Mouse (Mus musculus) heart, embryonic 11.5 days (tissue): ENCODE data around the gene Gm10260. TPM values are rescaled to one million over a fixed set of nuclear protein-coding genes. Genes with fewer than 3 reads are reported as not detected.

Source experiments
- ATAC-seq: fragments of 200-750 bp; cut with Nextera tagmentation; replicated peaks from 2 replicates; pipeline ENCODE4 v1.8.0; 2017; ENCODE audit warnings: moderate library complexity; ENCODE audit not compliant: insufficient number of reproducible peaks, low FRiP score, low TSS enrichment
- H3K27ac ChIP-seq: fragments of 300-500 bp; sonication (generic); 2 replicates; pipeline ENCODE4 v1.5.1; 2014; ENCODE audit warnings: mild to moderate bottlenecking, low read depth, low read length
- H3K27me3 ChIP-seq: fragments of 300-500 bp; sonication (generic); 2 replicates; pipeline ENCODE4 v1.6.1; 2014; ENCODE audit warnings: mild to moderate bottlenecking, low read length, mixed read lengths; ENCODE audit not compliant: control insufficient read depth, insufficient read depth
- H3K36me3 ChIP-seq: fragments of 300-500 bp; sonication (generic); 2 replicates; pipeline ENCODE4 v1.6.1; 2014; ENCODE audit warnings: mild to moderate bottlenecking, low read length, moderate library complexity, mixed read lengths; ENCODE audit not compliant: control insufficient read depth, insufficient read depth
- H3K4me1 ChIP-seq: fragments of 300-500 bp; sonication (generic); 2 replicates; pipeline ENCODE4 v1.6.1; 2014; ENCODE audit warnings: low read length; ENCODE audit not compliant: control insufficient read depth, insufficient read depth
- H3K4me2 ChIP-seq: fragments of 300-500 bp; sonication (generic); 2 replicates; pipeline ENCODE4 v1.6.1; 2014; ENCODE audit warnings: mild to moderate bottlenecking, moderate library complexity
- H3K4me3 ChIP-seq: fragments of 300-500 bp; sonication (generic); 2 replicates; pipeline ENCODE4 v1.5.1; 2014; ENCODE audit warnings: low read depth, low read length
- H3K9ac ChIP-seq: fragments of 300-500 bp; sonication (generic); 2 replicates; pipeline ENCODE4 v1.6.1; 2014; ENCODE audit warnings: mild to moderate bottlenecking, low read depth, low read length, moderate library complexity
- H3K9me3 ChIP-seq: fragments of 300-500 bp; sonication (generic); replicated peaks from 2 replicates; pipeline ENCODE4 v1.6.1; 2016; ENCODE audit warnings: low read length; ENCODE audit not compliant: control insufficient read depth
- WGBS: fragments of 180-500 bp; shearing (Covaris S2); extraction: QIAGEN DNeasy Blood & Tissue Kit; methylation state at CpG from one replicate; pipeline ENCODE4 v1.1.7; 2014; ENCODE audit not compliant: insufficient replicate concordance; 5-methylcytosine and 5-hydroxymethylcytosine counted together
- polyA plus RNA-seq: library from polyadenylated mRNA; unstranded; fragments of >200 nt; fragmentation: Nextera tagmentation; extraction: Ambion mirVana; gene quantifications from 2 replicates; pipeline ENCODE4 v1.2.1, GENCODE M21; 2014

Gm10260 gene
- polyA plus RNA-seq, 1 experiment from 2014 or later: 3.1 TPM

DNA sequence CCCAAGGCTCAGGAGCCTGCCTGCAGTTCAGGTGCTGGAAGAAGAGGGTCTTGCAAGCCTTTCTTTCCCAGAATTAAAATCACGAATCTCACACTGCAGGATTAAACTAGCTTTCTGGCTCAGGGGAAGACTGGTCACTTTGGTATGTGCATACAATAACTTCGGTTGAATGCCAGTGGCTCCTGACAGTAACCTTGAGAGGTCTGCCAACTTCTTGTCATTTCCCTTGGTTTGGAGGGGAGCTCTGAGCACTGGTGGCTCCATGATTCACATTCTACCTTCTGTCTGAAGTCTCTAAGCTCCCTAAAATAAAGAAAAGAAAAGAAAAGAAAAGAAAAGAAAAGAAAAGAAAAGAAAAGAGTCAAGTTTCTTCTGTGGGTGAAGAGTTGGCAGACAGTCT lies 16.4 kb downstream of the Gm10260 start:
- no peak overlapping the region for H3K27ac ChIP-seq
- no peak overlapping the region for H3K4me3 ChIP-seq
- H3K27me3 ChIP-seq: no peaks in the 10 kb centered on the region
- H3K9me3 ChIP-seq: no peaks in the 10 kb centered on the region
- ATAC-seq: no peak
- WGBS: 60% methylated on average over 2 of the region's 2 CpGs
- no peak overlapping the region for H3K9ac ChIP-seq
- H3K4me1 ChIP-seq: peaks cover 4% of the 10 kb centered on the region; the same call in 1 of the 2 replicates
- H3K4me2 ChIP-seq: no peak overlapping the region
- H3K36me3 ChIP-seq: no peaks in the 10 kb centered on the region

DNA sequence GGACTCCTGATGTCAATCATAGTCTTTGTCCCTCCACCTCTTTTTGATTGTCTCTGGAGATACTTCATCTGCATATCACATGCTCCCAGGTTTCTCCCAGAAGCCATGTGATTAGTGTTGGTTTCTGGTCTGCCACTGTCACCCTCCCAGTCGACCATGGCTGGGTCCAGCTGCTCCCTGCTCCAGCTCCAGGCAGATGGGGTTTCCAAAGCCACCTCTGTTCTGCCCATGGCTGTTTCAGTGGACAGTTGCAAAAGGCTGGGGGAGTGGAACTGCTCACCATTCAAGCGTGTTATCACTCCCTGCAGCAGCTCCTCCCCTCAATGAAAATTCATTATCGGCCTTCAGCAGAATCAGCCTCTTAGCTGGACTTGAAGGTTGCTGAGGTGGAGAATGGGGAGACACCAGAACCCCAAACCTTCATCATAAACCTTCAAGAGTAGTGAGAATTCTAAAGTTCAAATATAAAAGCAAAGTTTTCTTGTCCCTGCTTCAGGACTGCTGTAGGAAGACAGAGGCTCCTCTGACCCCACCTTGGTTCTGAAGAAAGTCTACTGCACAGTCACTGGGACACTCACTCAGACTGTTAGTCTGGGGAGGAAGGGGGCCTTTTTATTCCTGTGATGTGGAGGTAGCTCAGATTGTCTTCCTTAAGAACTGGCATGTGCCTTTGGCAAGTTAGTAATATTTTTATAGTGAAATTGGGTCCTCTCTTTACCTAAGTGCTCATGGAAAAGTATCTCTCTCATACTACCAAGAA lies 17.0 kb downstream of the Gm10260 start:
- Histone ChIP-seq H3K27me3 (no peaks in the 10 kb centered on the region), H3K4me2 (no peak overlapping the region), H3K9ac (no peak overlapping the region), H3K9me3 (no peaks in the 10 kb centered on the region), H3K36me3 (no peaks in the 10 kb centered on the region), H3K27ac (no peak overlapping the region), H3K4me1 (peaks cover 4% of the 10 kb centered on the region; the same call in 1 of the 2 replicates), H3K4me3 (no peak overlapping the region)
- ATAC-seq: no peak
- WGBS: 32% methylated on average over 3 of the region's 3 CpGs

DNA sequence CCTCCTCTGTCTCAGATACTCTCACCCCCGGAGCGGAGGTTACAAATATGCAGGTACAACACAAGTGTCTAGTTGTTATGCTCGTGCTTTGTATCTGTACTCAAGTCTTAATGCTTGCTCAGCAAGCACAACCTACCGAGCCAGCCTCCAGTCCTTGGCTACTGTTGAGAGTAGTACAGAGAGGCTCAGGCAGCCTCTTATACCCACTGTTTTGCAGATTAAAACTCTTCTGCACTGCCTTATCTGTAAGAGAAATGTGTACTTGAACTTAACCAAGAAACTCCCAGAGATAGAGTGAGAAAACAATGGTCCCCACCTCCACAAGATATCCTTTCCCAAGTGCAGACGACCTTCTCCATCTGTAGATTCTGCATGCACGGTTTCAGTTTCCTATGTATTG lies 24.5 kb downstream of the Gm10260 start:
- H3K9me3 ChIP-seq: no peaks in the 10 kb centered on the region
- WGBS: 61% methylated on average over 6 of the region's 6 CpGs
- ATAC-seq: no peak

DNA sequence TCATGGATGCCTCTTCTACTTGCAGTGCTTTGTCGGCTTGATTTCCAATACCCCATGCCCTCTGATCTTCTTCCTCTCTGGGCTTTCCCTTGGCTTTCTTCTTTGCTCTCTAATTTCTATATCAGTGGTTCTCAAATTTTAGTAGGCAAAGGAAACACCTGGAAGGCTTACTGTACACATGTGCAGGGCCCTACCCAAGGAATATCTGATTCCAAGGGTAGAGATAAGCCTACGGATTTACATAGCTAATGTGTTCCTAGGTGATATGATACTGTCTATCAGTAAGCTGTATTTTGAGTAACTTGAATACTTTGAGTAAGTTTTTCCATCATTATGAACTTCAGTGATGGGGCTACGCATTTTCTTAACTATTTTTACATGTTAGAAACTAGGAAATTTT lies 25.7 kb downstream of the Gm10260 start:
- no peak overlapping the region for H3K4me3 ChIP-seq
- H3K9ac ChIP-seq: no peak overlapping the region
- H3K27ac ChIP-seq: no peak overlapping the region
- no peak for ATAC-seq
- H3K27me3 ChIP-seq: no peaks in the 10 kb centered on the region
- H3K9me3 ChIP-seq: no peaks in the 10 kb centered on the region
- no peaks in the 10 kb centered on the region for H3K36me3 ChIP-seq
- no peak overlapping the region for H3K4me2 ChIP-seq
- 76% methylated on average over 3 of the region's 3 CpGs for WGBS
- H3K4me1 ChIP-seq: no peaks in the 10 kb centered on the region

More for the DNA sequence above, 24.5 kb downstream of the Gm10260 start:
- Histone ChIP-seq H3K36me3 (no peaks in the 10 kb centered on the region), H3K27me3 (no peaks in the 10 kb centered on the region), H3K27ac (no peak overlapping the region), H3K4me2 (no peak overlapping the region), H3K9ac (no peak overlapping the region), H3K4me1 (no peaks in the 10 kb centered on the region), H3K4me3 (no peak overlapping the region)

DNA sequence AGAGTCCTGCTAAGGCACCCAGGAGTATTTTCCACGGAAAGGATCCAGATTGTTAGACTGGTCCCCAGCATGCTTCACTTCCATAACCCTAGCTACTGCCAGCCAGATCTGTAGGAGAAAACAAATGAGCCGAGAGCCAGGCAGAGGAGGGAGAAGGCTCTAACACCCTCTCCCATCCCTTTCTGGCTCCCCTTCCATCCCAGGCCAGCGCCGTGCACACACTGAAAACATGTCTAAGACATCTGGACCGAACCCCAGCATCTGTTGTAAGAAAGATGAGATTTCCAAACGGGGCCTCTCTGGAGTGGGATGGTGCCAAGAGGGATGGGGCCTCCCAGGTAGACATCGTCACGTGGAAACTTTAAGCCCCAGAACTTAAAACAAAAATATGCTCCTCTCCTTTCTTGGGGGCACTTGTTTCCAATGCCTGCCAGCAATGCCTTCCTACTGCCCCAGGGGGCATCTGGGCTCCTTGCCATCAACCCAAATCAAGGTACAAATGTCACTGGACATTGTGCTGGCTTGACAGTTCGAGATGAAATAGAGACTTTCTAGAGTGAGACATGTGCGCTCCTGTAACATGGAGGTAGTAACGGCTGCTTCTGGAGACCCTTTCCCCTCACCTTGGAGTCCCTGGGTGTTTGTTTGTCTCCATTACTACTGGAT lies 35.1 kb downstream of the Gm10260 start:
- ATAC-seq: no peak
- Histone ChIP-seq H3K27me3 (no peaks in the 10 kb centered on the region), H3K4me1 (no peaks in the 10 kb centered on the region), H3K36me3 (no peaks in the 10 kb centered on the region), H3K9ac (no peak overlapping the region), H3K4me3 (no peak overlapping the region), H3K27ac (no peak overlapping the region), H3K9me3 (no peaks in the 10 kb centered on the region), H3K4me2 (no peak overlapping the region)
- 78% methylated on average over 11 of the region's 11 CpGs for WGBS

DNA sequence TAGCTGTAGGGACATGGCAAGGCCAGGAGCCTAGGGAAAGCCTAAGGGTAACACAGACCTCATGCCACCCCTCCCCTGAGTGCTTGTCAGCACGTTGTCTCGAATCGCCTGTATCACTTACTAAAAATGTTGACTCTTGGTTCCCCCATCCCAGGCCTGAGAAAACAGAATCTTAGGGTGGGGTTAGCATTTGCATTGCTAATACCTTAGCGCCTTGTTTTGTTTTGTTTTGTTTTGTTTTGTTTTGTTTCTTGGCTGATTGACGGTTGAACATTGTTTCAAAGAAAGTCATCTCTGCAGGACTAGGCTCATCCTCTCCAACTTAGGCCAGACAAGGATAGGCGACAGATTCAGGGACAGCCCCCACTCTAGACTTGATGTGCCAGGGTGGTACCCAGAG lies 35.9 kb downstream of the Gm10260 start:
- Histone ChIP-seq H3K4me3 (no peak overlapping the region), H3K36me3 (no peaks in the 10 kb centered on the region), H3K9ac (no peak overlapping the region), H3K27me3 (no peaks in the 10 kb centered on the region), H3K4me2 (no peak overlapping the region), H3K4me1 (no peaks in the 10 kb centered on the region), H3K27ac (no peak overlapping the region), H3K9me3 (no peaks in the 10 kb centered on the region)
- no peak for ATAC-seq
- WGBS: 56% methylated on average over 6 of the region's 6 CpGs

DNA sequence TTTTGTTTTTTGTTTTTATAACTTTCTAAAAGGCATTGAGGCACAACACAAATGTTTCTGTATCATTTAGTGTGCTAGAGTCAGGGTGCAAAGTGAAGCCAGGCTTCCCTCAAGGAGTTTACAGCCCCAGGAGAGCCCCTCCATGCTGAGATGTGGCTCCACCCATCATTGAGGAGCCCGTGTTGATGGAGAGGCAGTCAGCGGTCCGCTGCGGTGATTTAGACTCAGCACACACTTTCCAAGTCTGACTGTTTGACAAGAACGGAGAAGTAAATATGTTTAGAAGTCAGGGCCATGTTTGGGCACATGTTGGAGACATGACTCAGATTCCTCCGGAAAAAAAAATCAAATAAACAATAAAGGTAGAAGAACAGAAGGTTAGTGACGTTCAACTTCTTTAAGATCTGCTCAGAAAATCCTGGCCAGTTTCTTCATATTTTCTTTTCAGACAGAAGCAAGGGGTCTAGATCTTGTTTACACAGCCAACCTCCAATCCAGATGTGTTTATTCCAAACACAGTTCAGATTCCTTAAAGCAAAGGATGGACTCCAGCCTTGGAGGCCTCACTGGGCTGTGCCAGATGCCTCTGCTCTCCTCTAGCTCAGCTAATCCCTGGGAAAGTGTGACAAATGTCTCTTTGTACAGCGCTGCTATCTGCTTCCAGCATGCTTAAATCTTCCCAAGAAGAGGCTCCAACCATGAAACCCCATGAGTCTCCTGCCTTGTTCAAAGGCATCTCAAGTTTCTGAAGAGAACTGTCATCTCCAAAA lies 47.7 kb downstream of the Gm10260 start:
- no peak overlapping the region for H3K4me3 ChIP-seq
- no peaks in the 10 kb centered on the region for H3K9me3 ChIP-seq
- H3K4me2 ChIP-seq: no peak overlapping the region
- WGBS: 61% methylated on average over 8 of the region's 8 CpGs
- no peaks in the 10 kb centered on the region for H3K36me3 ChIP-seq
- H3K4me1 ChIP-seq: peaks cover 11% of the 10 kb centered on the region; the same call in 1 of the 2 replicates
- H3K27ac ChIP-seq: no peak overlapping the region
- no peak overlapping the region for H3K9ac ChIP-seq
- H3K27me3 ChIP-seq: no peaks in the 10 kb centered on the region
- no peak for ATAC-seq

DNA sequence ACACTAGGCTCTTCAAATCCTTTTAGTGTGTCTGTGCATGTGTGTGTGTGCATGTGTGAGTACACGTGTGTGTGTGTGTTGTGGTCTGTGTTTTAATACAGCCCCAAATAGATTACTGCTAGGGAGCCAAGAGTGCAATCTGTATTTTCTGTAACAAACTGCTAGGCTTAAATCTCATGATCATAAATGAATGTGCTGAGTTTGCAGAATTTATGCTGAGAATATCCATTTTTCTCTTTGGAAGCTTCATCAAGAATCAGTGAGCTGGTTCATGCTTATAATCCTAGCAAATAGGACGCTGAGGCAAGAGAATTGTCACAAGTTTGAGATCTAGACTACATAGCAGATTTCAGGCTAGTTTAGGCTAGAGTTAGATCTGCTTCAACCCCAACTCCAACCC lies 48.9 kb downstream of the Gm10260 start:
- peaks cover 11% of the 10 kb centered on the region; the same call in 1 of the 2 replicates for H3K4me1 ChIP-seq

More for the DNA sequence above, 48.9 kb downstream of the Gm10260 start:
- Histone ChIP-seq H3K9me3 (no peaks in the 10 kb centered on the region), H3K4me3 (no peak overlapping the region), H3K4me2 (no peak overlapping the region), H3K9ac (no peak overlapping the region), H3K36me3 (no peaks in the 10 kb centered on the region), H3K27ac (no peak overlapping the region), H3K27me3 (no peaks in the 10 kb centered on the region)
- ATAC-seq: no peak
- 77% methylated on average over 2 of the region's 2 CpGs for WGBS
